ENCODE assay signal across 27 mouse cellular contexts in the genomic region with DNA sequence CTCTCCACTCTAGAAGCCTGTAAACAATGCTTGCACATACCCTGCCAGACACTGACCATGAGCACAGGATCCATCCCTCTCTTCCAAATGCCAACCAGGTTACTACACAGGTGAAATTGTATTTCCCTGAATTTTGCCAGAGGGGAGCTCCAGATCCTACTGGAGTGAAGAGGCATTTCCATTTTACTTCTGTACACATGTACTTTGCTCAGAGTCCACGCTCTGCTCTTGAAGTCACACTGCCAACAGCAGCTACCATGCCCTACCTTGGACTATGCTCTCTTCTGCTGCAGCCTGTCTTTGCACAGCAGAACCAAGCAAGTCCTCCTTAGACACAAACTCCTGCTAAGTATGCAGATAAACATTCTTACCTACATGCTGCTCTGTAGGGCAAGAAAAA.
A peak's percentile ranks its signal among the peaks of the same experiment; 100 is the strongest.
DNase-seq lines count a peak whose midpoint lies in the region; ATAC-seq and TF ChIP-seq lines count a peak whose summit lies in the region.
"Had no signal": no experiment of that assay in that cellular context is flagged by ENCODE, and none has a peak within 500 bp of the region (broad histone marks: within the 10 kb centered on the region; RNA-seq: fewer than 3 reads in every experiment).

No protein-coding gene starts in this region.

- no peaks in the 10 kb centered on the region for H3K9me3 ChIP-seq in kidney, embryonic 14.5 days (ENCODE audit: control insufficient read depth, low read length)
- no peaks in the 10 kb centered on the region for H3K9me3 ChIP-seq in intestine, embryonic 15.5 days
- H3K9me3 ChIP-seq in lung, postnatal 0 days (ENCODE audit: low read length) = no peaks in the 10 kb centered on the region
- H3K9me3 ChIP-seq: embryonic facial prominence, embryonic 10.5 days; embryonic facial prominence, embryonic 15.5 days; forebrain, embryonic 12.5 days; heart, embryonic 10.5 days; heart, embryonic 15.5 days; liver, embryonic 13.5 days; lung, embryonic 15.5 days; neural tube, embryonic 12.5 days had no signal

- no peaks in the 10 kb centered on the region for H3K27me3 ChIP-seq in kidney, embryonic 14.5 days (ENCODE audit: control insufficient read depth, insufficient read depth, low read length)
- H3K27me3 ChIP-seq in intestine, embryonic 15.5 days (replicated peaks) = no peaks in the 10 kb centered on the region
- H3K27me3 ChIP-seq in lung, postnatal 0 days (replicated peaks; ENCODE audit: insufficient read depth, low read length) = no peaks in the 10 kb centered on the region
- H3K27me3 ChIP-seq: embryonic facial prominence, embryonic 15.5 days; forebrain, embryonic 12.5 days; heart, embryonic 15.5 days; liver, embryonic 13.5 days; lung, embryonic 15.5 days; neural tube, embryonic 12.5 days had no signal

- H3K4me2 ChIP-seq in kidney, embryonic 14.5 days (replicated peaks; ENCODE audit: low read depth, low read length) = no peak overlapping the region
- no peak overlapping the region for H3K4me2 ChIP-seq in intestine, embryonic 15.5 days (replicated peaks)
- H3K4me2 ChIP-seq in lung, postnatal 0 days (replicated peaks; ENCODE audit: low read depth, low read length) = no peak overlapping the region
- H3K4me2 ChIP-seq: embryonic facial prominence, embryonic 15.5 days; forebrain, embryonic 12.5 days; heart, embryonic 15.5 days; liver, embryonic 13.5 days; lung, embryonic 15.5 days; midbrain, embryonic 11.5 days; neural tube, embryonic 12.5 days had no signal

- H3K27ac ChIP-seq in kidney, embryonic 14.5 days (ENCODE audit: low read depth, low read length) = no peak overlapping the region
- no peak overlapping the region for H3K27ac ChIP-seq in intestine, embryonic 15.5 days
- H3K27ac ChIP-seq in lung, postnatal 0 days (ENCODE audit: low read length) = no peak overlapping the region
- H3K27ac ChIP-seq: embryonic facial prominence, embryonic 10.5 days; embryonic facial prominence, embryonic 15.5 days; forebrain, embryonic 12.5 days; heart, embryonic 10.5 days; heart, embryonic 15.5 days; liver, embryonic 13.5 days; lung, embryonic 15.5 days; neural tube, embryonic 12.5 days had no signal

- TF ChIP-seq EP300 in lung, postnatal 0 days (IDR thresholded peaks at IDR 0.05) = no peak

- peaks cover 59% of the 10 kb centered on the region for H3K36me3 ChIP-seq in kidney, embryonic 14.5 days (ENCODE audit: control insufficient read depth, insufficient read depth, low read length)
- peaks cover 15% of the 10 kb centered on the region for H3K36me3 ChIP-seq in intestine, embryonic 15.5 days
- H3K36me3 ChIP-seq in lung, postnatal 0 days (ENCODE audit: insufficient read depth, low read length) = peaks cover 12% of the 10 kb centered on the region; the same call in 1 of the 2 replicates

- 93% methylated on average over 1 of the region's 1 CpGs for WGBS in kidney, embryonic 14.5 days
- 76% methylated on average over 1 of the region's 1 CpGs for WGBS in intestine, embryonic 15.5 days
- 94% methylated on average over 1 of the region's 1 CpGs for WGBS in lung, postnatal 0 days

- no peaks in the 10 kb centered on the region for H3K4me1 ChIP-seq in kidney, embryonic 14.5 days (ENCODE audit: control insufficient read depth, insufficient read depth, low read length)
- H3K4me1 ChIP-seq in intestine, embryonic 15.5 days (replicated peaks) = no peaks in the 10 kb centered on the region
- H3K4me1 ChIP-seq in lung, postnatal 0 days (ENCODE audit: insufficient read depth, low read depth, low read length) = no peaks in the 10 kb centered on the region
- H3K4me1 ChIP-seq: embryonic facial prominence, embryonic 10.5 days; embryonic facial prominence, embryonic 15.5 days; heart, embryonic 15.5 days; liver, embryonic 13.5 days; lung, embryonic 15.5 days; neural tube, embryonic 12.5 days had no signal

- no peak for TF ChIP-seq CTCF in lung, postnatal 0 days (IDR thresholded peaks at IDR 0.05)

- no peak overlapping the region for H3K4me3 ChIP-seq in kidney, embryonic 14.5 days (ENCODE audit: low read length)
- no peak overlapping the region for H3K4me3 ChIP-seq in intestine, embryonic 15.5 days (replicated peaks)
- H3K4me3 ChIP-seq in lung, postnatal 0 days (ENCODE audit: low read depth, low read length) = no peak overlapping the region
- H3K4me3 ChIP-seq: embryonic facial prominence, embryonic 10.5 days; embryonic facial prominence, embryonic 15.5 days; forebrain, embryonic 12.5 days; heart, embryonic 10.5 days; heart, embryonic 15.5 days; liver, embryonic 13.5 days; lung, embryonic 15.5 days; myocyte; neural tube, embryonic 12.5 days had no signal

- H3K9ac ChIP-seq in kidney, embryonic 14.5 days (ENCODE audit: low read depth, low read length) = no peak overlapping the region
- no peak overlapping the region for H3K9ac ChIP-seq in intestine, embryonic 15.5 days
- no peak overlapping the region for H3K9ac ChIP-seq in lung, postnatal 0 days (replicated peaks; ENCODE audit: low read depth)
- H3K9ac ChIP-seq: embryonic facial prominence, embryonic 15.5 days; forebrain, embryonic 12.5 days; forebrain, postnatal 0 days; heart, embryonic 15.5 days; liver, embryonic 13.5 days; lung, embryonic 15.5 days; neural tube, embryonic 12.5 days had no signal

- no peak for ATAC-seq in kidney, embryonic 14.5 days (ENCODE audit: low FRiP score, low TSS enrichment)
- ATAC-seq in intestine, embryonic 15.5 days = peak; percentile 72
- ATAC-seq in granulocyte monocyte progenitor cell, adult 5-6 weeks (replicated peaks; ENCODE audit: poor library complexity, severe bottlenecking) = no peak
- ATAC-seq in lung, postnatal 0 days = no peak
- ATAC-seq: forebrain, postnatal 0 days; hindbrain, embryonic 16.5 days had no signal

- DNase-seq in kidney, adult 18-20 months = peak; percentile 34
- peak; percentile 60 to 72 for DNase-seq in kidney, adult 8-10 months
- DNase-seq in kidney, postnatal 36 days = peak; percentile 60 to 76
- no peak for DNase-seq in lung, postnatal 0 days (ENCODE audit: low spot score)
- DNase-seq: adrenal gland, postnatal 14 days; cerebellum, adult 2 months; cerebellum, postnatal 14 days; forebrain, postnatal 0 days; gastrocnemius, postnatal 10 days; heart, adult 11 months; liver, embryonic 13.5 days; lung, postnatal 36 days; right cerebral cortex, postnatal 14 days; thymus, postnatal 4 days had no signal
